Mouse (Mus musculus) heart, adult 8-10 months (tissue): ENCODE measurements around the gene Stat5b. TPM values are rescaled to one million over a fixed set of nuclear protein-coding genes. Genes with fewer than 3 reads are reported as not detected.

Experiments
- DNase-seq: peaks from one replicate; pipeline ENCODE4 v3.0.0; 2022; ENCODE audit warnings: low spot score
- total RNA-seq, 4 experiments: library from RNA; stranded (reverse); gene quantifications; 2 replicates each; pipeline ENCODE4 v1.2.4; 2022

Gene Stat5b
- total RNA-seq, 4 experiments from 2014 or later, result 57.2 to 64.8 (median 62.7) TPM

DNA sequence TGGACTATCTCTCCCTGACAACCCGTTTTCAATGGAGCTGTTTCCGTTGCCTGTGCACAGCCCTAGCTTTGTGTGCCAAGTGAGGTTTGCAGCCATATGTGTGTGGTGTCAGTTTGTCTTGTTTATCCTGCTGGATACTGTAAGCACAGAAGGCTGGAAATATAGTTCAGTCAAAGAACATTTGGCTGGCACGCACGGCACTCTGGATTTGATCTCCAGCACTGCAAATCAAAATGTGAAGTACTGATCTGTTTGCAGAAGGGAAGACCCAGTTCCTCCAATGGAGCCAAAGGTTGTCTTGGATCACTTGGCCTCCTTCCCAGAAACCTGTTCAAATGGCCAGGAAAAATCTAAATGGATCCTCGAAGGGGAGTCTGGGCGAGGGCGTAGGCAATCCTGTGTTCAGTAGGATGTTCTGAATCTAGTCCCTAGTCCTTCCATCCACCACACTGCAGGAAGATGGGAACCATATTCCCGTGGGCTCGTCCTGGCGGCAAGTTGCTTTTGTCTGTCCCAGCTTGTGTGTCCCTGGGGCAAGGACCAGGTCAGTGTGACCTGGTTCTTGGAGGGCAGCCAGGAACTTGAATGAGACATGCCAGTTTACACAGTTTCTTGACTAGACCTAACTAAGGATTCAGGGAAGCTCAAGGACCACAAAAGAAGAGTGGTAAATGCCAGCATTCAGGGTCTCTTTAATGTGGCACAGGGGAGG, 19.9 kb upstream of the Stat5b start:
- no peak for DNase-seq

DNA sequence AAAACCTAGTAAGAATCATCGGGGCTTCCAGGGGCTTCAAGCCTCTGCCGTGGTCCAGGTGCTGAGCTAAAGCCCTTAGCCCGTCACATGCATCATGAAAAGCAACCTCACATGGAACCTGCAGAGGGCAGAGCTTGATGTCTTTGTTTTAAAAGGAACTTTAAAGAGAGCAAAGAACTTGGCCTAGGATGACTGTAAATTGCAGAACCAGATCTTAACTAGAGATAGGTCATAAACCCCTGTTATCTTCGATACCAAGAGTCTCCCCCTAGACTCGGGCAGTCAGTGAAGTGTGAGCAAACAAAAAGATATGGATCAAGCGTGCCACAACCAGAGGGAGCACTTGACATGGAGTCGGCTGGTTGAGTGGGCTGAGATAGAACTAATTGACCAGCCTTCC, 15.1 kb upstream of the Stat5b start:
- no peak for DNase-seq

DNA sequence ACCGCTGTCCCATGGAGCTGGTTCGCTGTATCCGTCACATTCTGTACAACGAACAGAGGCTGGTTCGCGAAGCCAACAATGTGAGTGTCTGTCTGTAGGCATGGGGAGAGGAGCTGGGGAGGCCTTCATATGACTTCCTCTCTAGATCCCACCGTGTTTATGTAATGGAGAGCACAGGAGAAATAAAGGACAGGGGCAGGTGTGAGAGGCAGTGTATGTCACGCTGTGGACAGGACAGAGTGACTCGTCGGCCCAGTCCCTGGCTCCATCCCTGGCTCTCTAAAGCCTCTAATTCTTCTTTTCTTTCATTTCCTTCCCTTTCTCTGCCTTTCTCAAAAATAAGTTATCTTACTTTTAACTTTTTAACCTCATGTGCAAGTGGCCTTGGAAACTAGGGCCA, 12.6 kb upstream of the Stat5b start:
- no peak for DNase-seq

DNA sequence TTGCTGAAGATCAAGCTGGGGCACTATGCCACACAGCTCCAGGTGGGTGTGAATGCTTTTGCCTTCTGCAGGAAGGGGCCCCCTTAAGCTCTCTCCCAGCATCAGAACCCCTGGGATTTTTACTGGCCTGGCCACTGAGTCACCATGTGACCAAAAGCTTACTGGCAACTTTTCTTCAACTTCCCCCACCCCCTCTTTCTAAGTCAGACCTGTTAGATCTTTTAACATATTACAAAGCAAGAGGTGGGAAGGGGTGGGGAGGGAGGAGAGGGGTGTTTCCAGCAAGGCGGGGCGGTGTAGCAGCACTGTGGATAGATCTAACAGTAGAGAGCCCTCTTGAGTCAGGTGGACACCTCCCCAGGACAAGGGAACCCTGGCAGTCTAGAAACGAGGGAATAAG, 11.3 kb upstream of the Stat5b start:
- DNase-seq, result no peak

DNA sequence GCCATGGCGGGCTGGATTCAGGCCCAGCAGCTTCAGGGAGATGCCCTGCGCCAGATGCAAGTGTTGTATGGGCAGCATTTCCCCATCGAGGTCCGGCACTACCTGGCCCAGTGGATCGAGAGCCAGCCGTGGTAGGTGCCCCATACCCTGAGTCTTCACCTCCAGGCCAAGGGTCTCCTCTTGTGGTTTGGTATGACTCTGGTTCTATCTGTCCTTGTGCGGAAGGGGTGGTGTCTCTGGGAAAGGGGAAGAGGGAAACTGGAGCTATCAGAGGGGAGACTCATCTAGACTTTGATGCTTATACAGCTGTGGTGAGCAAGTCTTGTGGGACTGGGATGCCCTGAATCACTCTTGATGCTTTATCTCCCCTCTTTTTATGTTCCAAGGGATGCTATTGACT, 10.8 kb upstream of the Stat5b start:
- no peak for DNase-seq

DNA sequence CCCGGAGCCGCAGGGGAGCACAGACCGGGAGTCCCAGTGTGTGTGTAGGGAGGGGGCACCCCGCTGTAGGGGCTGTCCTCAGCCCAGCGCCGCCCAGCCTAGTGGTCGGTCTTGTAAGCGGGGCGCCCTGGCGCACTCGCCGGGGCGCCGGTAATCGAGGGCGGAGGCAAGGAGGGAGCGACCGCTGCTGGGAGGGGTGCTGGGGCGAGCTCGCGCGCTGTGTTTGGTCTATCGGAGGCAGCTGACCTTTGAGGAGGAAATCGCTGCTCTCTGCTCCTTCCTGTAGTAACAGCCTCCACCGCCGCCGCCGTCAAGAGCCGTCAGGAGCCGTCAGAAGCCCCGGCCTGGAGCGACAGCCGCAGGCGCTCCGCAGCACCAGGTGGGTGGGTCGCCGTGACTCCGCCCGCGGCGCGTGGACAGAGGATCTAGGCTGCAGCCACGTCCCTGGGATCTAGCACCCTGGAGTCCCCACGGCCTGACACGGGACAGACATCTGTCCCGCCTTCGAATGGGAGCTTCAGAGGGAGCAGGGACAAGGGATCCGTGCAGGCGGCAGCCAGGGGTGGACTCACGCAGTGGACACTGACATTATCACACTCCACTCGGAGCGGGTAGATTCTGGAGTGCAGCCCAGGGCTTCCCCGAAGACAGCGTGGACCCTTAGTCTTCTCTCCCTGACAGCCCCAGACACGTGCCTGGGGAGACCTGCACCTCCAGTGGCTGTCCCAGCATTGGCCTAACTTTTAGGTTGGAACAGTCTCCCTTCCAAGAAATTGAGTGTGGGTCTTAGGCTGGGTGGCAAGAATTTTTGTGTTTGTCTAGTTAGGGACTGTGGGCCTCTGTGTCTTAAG, 9.9 kb upstream of the Stat5b start:
- DNase-seq, result peak; percentile 87

DNA sequence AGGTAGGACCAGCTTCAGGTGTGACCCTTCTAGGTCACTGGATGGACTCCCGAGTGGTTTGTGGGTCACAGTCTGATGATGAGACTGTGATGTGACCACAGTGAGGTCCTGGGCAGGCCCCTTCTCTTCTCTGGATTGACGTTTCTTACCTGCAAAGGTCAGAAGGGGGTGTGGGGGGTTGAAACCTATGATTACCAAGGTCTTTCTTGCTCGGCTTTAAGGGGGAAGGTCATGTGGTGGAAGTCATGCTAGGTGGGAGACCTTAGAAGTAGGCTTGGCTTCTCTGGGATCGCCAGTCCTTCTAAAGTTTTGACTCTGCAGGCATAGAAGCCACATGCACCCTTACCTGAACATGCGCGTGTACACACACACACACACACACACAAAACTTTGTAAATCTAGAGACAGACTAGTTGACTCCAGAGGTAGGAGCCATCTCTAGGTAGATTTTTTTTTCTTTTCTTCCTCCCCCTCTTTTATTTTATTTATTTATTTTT, 9.1 kb upstream of the Stat5b start:
- DNase-seq, result no peak

DNA sequence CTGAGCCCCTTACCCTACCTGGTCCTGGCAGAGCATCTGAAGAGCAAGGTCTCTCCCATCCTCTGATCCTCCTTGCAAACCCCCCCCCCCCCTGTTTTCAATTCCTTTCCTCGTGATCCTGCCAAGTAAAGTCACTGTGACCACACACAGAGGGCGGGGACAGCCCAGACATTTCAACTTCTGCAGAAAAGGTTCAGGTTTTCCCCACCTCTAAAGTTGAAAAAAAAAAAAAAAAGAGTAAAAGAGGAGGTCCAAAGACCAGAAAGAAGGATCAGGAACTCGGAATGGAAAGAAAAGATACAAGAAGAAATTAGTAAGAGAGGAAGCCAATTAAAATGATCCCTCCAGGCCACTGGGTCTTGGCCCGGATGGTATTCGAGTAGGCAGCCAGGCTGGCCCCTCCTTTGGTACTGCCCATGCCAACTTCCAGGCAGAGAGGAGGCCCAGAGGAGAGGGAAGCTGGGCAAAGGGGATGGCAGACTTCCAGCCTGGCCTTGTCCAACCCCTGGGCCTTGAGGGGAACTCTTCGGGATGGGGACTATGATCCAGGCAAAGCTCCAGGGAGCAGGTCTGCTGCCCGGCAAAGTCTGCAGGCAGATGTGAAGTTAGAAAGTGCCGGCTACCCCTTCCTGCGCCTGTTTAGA, 8.5 kb upstream of the Stat5b start, which contains the start of gene Stat5a:
TSS of gene Stat5a (plus strand) at position 417 of the 644 bp plus-strand sequence.
- DNase-seq, result peak; percentile 75

DNA sequence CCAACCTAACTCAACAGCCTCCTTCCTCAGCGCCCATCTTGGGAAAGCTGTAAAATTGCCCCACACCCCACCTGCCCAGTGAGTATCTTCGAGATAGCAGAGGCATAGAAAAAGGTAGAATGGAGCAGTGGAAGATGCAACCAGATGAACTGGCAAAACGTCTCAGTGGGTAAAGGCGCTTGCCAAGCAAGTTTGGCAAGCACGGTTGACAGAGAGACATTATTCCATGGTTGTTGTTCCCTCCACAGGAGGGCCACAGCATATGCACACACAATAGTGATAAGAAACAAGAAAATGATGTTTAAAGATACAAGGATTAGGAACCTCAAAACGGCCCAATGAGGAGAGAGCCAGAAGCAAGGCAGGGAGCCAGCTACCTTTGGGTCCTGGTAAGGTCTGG, 7.4 kb upstream of the Stat5b start:
- no peak for DNase-seq

DNA sequence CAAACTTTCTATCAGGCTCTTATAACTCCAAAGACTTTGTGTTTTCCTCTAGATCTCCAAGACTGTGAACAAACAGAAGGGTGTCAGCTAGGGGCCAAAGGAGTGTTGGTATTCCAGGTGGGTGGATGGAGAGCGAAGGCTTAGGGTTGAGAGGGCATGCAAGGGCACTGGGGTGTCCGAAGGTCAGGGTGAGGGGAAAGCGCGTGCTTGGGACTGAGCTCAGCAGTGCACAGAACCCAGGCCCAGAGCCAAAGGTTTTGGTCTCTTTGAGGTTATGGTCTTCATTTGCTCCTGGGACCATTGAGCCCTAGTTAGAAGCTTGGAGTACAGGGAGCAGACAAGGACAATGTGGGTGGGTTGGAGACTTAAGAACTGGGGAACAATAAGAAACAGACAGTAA, 4.7 kb upstream of the Stat5b start:
- no peak for DNase-seq

DNA sequence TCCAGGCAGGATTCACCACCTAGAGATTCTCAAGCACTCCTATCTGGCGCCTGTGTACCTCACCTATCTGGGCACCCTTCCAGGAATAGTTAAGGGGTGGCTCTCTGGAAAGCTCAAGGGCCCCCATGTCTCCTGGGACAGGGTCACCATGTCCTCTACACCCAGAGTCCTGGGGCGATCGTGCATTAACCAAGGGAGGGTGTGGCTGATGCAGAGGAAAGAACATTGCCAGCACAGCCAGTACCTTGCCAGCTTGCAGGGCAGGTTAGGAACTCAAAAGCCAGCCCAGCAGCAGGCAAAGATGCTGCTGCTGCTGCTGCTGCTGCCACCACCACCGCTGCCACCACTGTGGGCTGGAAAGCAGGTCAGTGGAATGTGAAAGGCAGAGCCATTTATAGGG, 3.7 kb upstream of the Stat5b start:
- DNase-seq, result no peak

DNA sequence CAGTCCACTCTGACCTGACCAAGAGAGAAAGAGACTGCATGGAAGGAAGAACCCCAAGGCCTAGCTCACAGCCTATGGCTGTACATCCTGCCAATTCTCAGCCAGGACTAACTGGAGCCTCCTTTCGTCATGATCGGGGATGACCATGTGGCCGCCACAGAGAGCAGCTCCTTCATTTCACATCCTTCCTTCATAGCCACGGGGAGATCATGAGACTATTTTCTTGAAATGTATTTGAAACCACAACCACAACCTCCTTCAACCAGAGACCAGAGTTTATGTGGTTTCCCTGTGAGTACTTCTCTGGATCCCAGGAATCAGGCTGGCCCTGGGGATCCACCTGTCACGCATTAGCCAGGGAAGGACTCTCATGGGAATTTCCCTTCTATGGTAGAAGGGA, 2.5 kb upstream of the Stat5b start:
- DNase-seq, result no peak

DNA sequence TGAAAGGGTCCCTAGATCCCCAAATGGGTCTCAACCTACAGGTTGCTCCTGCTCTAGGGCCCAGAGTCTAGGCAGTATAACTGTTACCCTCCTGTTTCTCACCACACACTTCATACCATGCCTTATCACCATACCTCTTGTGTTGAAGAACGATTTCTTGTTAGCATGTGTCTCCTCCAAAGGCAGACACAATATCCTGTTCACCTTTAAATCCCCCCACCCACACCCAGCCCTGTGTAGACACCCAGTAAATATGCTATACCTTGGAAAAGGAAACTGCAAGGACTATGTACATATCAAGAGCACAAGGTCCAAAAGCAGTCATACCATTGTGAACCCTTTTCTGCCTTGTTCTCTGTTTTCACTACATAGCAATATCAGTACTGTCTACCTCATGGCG, 1.6 kb upstream of the Stat5b start:
- no peak for DNase-seq

DNA sequence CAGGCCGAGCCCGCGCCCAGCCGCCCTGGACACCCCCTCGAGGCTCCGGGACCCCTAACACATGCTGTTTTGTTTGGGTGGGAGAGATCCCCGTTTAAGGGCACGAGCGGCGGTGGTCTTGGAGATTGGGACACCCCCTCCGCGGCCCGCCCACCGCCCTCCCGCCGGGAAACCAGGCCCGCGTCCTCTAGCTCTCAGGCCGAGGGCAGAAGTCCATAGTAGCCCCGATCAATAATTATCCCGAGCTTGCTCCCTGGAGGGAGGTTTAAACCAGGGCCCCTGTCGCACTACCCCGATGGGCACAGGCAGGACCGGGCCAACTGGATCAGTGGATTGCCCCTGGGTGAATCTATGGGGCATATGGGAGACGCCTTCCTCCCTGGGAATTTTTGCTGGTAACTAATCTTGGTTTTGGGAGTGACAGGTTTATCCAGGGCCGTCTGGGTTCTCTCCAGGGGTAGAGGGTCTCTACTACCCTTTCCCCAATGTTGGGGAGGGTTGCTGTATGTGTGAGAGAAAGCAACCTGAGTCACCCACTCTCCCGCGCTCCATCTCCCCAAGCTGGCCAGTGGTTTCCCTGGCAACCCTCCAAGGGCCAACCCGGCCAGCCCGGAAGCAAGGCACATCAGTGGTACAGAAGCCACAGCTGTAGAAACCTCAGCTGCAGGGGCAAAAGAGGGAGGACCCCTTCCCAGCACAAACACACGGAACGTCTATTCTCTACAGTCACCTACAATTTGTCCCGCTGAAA, 429 bp upstream of the Stat5b start:
- no peak for DNase-seq

DNA sequence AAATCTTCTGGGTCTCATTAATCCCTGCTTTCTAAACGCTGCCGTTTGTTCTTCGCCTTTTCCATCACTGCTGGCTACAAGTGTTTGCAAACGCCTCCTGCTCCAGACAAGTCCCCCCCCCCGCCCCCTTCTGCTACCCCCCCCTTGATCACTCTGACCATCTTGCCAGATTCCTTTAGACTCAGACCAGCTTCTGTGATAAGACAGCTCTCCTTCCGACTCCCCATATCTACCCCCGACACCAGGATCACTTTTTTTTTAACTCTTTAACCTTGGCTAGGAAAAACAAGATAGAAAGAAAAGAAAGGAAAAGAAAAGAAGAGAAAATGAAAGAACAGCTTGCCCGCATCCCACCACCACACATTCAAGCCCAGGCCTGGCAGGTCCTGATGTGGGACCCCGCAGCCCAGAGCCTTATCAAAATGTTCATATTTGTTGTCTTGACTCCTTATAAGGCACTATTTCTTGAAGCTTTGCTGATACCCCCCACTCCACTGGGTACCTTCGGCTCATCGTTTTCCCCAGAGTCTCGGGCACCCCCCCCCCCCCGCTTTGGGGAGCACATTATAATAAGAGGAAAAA, 977 bp downstream of the Stat5b start:
- no peak for DNase-seq

DNA sequence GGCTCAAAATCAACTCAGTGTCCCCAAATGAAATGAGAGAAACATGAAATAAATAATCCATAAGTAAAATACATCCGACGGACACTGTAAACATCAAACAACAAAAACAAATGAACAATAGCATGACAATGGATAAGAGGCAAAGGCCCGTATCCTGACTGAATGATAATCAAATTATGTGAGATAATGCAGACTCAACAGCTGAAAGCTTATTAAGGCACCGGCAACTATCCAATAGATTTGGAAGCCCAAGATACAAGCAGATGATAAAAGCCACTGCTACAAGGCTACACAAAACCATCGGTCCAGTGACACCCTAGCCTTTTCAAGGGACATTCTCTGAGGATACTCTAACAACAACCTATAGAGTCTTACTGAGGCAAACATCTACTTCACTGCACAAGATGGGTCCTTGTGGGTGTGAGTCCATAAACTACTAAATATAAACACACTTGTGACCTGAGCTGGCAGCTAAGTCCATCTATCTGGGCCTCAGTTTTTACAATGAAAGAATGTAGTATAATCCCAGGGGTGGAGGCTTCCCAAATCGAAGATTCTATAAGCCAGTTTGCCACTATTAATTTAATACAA, 1.6 kb downstream of the Stat5b start:
- DNase-seq, result no peak

DNA sequence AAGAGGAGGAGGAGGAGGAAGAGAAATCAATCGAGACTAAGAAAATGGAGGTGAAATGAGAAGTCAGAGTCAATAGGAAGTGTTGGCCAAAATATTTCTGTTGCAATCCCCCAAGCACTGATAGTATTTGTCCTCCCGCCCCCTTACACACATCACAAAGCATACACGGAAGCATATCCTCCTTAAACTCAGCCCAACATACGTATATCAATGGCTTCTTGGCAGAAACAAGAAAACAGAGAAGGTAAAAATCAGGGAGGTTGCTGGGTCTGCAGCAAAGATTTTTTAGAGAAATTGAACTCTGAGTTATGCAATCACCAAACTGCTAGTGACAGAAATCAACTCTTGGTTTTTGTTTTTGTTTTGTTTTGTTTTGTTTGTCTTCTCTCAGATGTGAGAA, 2.4 kb downstream of the Stat5b start:
- no peak for DNase-seq

DNA sequence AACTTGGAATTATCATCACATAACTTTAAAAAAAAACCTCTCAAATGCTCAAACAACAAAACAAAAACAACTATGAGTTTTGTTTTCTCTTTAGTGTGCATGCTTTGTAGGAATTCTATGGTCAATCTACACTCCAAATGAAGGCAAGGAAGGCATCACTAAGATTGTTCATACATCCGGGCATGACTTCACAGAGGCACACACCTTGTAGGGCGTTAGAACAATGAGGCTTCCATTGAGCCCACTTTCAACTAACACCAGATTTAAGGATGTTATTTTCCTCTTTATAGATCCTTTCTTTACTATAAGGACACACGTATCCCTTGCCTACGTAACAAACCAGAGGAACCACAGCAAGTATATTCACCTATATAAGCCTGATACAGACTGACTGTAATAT, 3.0 kb downstream of the Stat5b start:
- DNase-seq, result no peak

DNA sequence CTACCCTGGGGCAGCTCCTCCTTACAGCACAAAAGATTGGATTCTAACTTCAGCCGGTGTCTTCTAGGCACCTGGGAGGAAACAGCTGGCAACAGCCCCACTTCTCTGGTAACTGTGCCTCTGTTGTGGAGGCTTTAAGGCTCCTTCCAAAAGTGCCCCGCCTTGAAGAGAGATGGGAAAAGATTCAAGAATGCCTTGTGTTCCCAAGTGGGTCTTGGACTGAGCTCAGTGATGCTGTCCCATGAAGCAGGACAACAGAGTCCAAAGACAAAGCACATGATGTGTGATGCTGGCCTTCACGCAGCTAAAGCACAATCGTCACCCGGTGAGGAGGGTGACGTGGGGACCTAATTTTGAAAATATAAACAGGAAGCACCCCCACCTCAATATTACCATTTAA, 4.7 kb downstream of the Stat5b start:
- DNase-seq, result no peak

DNA sequence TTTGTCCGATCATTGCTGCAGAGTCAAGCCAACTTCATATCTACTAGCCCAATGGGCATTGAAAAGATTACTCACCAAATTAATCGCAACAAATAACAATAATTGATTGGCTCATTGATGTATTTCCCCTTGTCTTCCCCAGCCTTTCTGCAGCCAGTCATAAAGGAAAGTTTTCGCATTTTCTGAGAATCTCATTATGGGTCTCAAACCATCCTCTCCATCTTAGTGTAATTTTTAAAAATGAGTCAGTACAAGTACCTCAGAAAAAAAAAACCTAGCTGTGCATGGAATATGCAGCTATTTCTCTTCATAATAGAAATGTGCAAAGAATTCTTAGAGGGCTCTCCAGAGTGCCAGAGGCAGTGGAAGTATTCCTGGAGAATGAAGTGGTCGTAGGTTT, 6.4 kb downstream of the Stat5b start:
- DNase-seq, result no peak

DNA sequence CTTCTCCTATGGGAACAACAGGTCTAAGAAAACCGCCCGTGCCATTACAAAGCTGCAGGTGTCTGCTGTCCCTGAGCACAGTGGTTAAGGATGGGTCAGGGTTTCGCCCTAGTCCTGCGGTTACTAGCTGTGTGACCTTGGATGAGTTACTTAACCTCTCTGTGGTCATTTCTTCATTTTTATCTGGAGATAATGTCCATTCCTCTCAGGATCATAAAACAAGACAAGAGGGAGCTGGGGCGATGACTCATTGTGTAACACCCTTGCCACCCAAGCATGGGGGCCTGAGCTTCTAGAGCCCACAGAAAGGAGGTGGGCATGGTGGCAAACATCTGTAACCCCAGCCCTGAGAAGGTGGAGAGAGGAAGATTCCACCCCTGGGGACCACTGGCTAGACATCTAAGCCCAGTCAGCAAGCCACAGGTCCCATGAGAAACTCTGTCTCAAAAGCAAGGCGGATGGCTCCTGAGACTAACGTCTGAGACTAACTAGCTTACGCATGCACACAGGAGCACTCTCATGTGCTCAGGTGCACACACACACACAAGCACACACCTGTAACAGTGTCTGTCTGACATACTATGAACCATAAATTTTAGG, 7.4 kb downstream of the Stat5b start:
- DNase-seq, result no peak
